Mouse (Mus musculus): ENCODE data around the gene Spsb4.

Spsb4 gene

GRCm38 (mm10) chr9:97013698-97014097 is 4.9 kb downstream of the Spsb4 start:
- no peak for DNase-seq

- no peak for DNase-seq
Measured at GRCm38 (mm10) chr9:97013153-97013552, 5.5 kb downstream of the Spsb4 start.

- DNase-seq, result no peak
Measured at GRCm38 (mm10) chr9:97011454-97012195, 7.0 kb downstream of the Spsb4 start.

DNA sequence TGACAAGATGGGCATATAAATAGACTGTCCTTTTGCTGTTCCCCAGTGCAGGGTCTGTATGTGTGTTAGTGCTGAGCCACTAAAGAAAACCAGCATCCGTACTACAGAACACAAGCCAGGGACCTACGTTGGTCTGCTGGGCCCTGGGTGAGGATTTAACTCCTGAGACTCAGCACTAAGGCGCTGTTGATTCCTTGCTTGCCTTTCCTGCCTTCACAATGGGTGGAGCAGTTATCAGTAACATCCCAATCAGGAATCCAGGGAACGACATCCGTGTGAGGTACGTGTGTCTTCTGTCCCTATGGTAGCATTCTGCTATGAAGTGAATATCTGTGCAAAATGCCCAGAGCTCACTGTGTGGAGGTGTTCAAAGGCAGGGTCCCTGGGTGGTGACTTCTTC is 8.2 kb downstream of the Spsb4 start:
- no peak for DNase-seq

DNA sequence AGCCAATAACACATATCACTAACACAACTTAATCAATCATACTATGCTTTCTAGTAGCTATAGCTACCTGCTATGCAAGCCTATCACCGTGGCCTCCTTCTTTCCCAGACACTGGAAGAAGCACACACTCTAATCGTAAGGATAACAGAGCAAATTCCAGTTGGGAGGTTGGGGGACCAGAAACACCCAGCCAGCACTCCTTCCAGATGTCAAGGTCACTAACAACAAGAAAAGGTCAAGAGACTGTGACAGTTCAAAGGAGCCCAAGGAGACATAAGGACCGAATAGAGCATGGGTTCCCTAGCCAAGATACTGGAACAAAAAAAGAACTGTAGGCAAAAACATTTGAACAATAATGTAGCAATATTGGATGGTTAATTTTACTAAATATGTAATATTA is 13.9 kb downstream of the Spsb4 start:
- no peak for DNase-seq

DNA sequence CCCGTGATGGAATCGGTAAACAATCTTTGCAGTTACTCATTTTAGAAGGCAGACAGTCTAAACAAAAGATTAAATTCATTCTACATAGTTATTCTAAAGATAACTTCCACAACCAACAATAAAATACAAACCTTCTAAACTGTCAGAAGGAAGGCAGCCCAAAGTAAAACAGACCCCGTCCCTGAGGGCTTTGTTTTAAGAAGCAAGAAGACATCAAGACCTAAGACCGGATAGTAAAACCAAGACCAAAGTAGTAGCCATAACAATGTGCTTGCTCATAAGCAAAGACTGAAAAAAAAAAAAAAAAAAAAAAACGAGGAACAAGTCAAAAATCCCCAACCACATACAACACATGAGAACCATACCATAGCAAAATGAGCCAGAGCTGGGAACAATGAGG is 15.5 kb downstream of the Spsb4 start:
- DNase-seq, result no peak

- DNase-seq, result no peak
Measured at GRCm38 (mm10) chr9:97002654-97003053, 16.0 kb downstream of the Spsb4 start.

DNA sequence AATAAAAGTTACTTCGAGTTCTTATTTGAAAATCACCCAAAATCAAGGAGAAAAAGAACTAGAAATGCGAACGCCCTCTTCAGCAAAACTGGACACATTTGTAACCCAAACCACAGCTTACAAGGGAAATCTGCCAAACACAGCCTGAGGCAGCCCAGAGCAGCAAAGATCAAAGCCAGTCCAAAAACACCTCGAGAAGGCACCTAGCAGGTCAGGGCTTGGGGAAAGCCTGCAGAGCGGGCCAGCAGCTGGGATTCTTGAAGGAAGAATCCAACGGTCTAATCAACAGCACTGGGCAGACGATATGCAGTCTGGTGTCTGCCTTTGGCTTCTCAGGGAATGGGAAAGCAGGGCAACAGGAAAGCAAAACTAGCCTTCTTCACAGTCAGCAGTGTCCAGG is 16.6 kb downstream of the Spsb4 start:
- no peak for DNase-seq

GRCm38 (mm10) chr9:97001458-97001857 is 17.2 kb downstream of the Spsb4 start:
- DNase-seq, result no peak

DNA sequence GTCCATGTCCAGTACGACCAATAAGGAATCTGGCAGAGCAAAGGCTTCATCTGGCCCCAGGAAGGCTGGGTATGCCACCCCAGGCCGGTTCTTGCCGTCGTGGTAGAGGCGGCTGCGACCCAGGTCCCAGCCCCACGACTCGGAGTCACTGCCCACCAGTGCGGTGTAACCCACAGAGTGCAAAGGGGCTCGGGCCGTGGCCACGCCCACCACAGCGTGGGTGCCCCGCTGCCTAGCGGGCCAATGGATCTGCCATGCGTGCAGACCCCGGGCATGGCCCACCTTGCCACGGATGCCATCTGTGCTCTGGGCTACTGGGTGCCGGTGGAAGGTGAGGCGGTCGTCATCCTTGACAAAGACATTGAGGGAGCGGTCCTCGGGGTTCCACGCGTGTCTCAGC is 22.9 kb downstream of the Spsb4 start:
- DNase-seq, result no peak

DNA sequence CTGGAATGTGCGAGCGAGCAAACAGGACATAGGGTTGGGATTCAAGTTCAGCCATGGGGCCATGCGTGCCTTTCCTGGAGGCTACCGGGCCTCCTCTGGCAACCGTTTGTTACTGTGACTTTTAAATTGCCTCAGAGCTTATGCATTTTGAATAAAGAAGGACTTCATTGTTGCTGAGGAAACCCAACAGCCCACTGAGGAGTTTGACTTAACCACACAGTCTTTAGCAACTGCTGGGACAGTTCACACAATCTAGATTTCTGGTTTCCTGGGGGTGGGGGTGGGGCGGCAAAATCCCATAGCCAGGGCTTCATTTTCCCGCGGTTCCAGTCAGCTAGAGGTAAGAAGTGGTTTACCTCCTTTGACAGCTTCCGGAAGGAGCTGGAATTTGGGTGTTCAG is 23.9 kb downstream of the Spsb4 start:
- DNase-seq, result no peak

- no peak for DNase-seq
Measured at GRCm38 (mm10) chr9:96991118-96991517, 27.5 kb downstream of the Spsb4 start.

GRCm38 (mm10) chr9:96989389-96989990 is 29.2 kb downstream of the Spsb4 start:
- no peak for DNase-seq

GRCm38 (mm10) chr9:96986797-96987473 is 31.7 kb downstream of the Spsb4 start:
- DNase-seq, result no peak

GRCm38 (mm10) chr9:96984034-96984433 is 34.6 kb downstream of the Spsb4 start:
- no peak for DNase-seq

- DNase-seq, result no peak
Measured at GRCm38 (mm10) chr9:96982940-96983339, 35.7 kb downstream of the Spsb4 start.

DNA sequence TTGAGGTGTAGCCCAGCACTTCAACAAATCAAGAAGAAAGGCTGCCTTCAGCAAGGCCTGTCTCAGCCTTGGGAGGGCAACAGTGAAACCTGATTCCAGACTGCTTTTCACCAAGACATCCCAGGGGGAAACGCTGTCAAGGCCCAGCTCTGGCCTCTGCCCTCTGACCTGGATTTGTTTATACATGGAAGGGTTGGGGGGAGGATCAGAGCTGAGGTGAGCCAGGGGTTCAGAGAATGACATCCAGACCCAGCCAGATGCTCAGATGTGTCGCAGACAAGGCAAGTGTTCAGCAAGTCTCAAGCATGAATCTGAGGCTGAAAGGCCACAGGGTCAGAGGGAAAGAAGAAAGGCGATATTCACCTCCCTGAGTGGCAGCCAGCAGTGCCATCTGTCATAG is 36.3 kb downstream of the Spsb4 start:
- DNase-seq, result no peak

- no peak for DNase-seq
Measured at GRCm38 (mm10) chr9:96981836-96982235, 36.8 kb downstream of the Spsb4 start.

DNA sequence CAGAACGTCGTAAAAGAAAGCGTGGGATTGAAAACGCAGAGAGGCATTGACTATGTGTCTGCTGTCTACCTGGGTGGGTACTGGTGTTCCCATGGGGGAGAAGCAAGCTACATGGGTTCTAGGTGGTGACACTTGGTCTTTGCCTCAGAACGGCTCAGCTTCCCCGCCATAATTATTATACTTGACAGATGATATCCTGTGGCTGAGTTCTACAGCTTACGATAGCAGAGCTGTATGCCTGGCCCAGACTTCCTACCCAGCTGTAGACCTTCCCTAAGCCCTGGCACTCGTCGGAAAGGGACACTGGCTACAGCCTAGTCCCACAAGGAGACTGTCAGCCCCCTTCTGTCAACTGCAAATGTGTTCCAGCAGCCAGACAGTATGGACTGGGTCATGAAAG is 37.5 kb downstream of the Spsb4 start:
- no peak for DNase-seq

DNA sequence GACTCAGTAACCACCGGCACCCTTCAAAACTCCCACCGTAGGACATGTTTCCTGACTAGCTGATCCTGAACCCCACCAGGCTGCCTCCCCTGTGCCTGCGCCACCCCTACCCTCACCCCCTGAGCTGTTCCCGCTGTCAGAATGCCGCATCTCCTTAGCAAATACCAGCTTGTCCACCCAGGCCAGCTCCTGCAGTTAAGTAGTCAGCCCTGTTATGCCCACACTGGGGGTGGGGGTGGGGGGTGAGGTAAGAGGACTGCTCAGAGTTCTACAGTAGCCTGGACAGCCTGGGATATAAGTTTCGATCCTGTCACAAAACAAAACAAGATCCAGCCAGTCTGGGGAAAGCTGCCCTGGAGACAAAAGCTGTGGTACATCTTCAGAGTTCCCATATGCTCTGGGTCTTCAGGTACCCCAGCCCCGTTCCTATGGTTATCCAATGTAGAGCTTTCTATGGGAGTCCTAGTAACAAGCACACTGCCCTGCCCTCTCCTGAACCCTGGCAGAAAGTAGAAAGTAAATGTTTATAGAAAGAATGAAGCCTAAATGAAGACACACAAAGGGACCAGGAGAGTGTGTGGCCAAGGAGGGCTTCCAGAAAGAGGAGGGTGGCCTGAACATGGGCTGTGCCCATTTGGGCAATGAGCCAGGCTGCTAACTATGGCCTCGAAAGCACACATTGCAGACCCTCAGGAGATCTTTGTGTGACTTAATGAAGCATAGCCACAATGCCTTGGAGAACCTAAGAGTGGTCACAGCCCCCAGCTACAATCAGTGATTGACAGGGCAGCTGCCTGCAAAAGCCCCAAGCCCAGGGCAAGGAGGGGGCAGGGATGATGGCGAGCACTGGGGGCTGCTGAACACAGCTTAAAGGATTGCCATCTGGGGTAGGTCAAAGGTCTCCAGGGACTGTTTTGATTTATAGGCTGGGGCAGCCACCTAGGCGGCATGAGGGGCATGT is 38.3 kb downstream of the Spsb4 start:
- no peak for DNase-seq

- no peak for DNase-seq
Measured at GRCm38 (mm10) chr9:96979417-96980030, 39.1 kb downstream of the Spsb4 start.

- DNase-seq, result no peak
Measured at GRCm38 (mm10) chr9:96978147-96978782, 40.4 kb downstream of the Spsb4 start.

All from lung, postnatal 14 days (tissue).